Mouse (Mus musculus): ENCODE measurements around the gene Fam104a.
A peak's percentile ranks its signal among the peaks of the same experiment; 100 is the strongest.

The Fam104a gene

DNA sequence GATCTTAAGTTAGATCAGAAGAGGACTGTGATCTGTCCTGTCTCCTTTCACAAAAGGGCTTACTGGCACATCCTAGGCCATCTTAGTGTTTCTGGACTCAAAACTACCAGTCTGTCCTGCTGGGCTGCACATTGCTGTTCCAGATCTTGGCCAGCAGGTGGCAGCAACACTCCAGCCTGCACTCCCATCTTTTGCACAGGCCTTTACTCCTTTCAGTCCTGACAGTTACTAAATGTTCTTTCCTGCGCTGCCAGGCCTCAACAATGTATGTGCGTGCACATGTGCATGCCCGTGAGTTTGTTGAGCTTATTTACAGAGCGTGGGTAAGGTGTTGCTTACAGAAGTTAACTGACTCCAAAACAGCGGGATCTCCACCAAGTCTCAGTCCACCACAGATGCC is 19.8 kb upstream of the Fam104a start:
- DNase-seq (ENCODE audit: low spot score in 2 of 2), result peak; percentile 65 to 70

DNA sequence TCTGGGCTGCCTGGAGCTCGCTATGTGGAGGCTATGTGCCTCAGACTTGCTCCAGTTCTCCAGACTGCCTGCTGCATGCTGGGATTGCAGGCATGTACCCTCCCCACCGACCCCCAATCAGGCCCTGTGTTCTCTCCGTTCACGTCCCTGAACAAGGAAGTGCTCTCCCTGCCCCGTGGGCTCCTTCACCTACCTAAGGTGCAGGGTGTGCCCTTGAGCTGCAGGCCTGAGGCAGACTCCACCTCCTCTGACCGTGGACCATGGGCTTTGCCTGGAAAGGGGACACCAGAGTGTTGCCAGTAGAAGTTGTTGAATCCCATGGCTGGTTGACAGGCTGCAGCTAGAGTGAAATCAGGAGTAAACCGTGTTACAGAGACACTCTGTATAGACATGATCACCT is 15.7 kb upstream of the Fam104a start:
- no peak for DNase-seq (ENCODE audit: low spot score in 2 of 2)

DNA sequence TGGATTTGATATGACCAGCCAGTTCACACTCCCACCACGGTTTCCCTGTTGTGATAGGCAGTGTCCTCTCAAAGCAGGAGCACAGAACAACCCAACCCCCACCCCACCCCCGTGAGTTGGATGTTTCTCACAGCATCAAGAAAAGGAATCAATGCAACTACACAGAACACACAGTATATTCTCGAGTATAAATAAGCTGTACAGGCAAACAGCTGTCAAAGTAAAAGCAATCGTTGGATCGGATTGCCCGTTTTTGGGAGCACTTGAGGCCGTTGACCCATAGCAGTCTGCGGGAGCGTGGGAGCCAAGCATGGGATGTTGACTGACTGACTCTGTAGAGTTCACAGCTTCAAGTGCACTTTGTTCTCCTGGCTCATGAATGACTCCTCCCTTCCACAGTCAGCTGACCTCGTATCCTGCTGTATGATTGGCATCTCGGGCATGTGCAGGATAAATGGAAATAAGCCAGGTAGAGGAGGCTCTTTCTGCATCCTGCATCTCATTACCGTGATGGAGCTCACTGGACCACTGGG is 14.1 kb upstream of the Fam104a start:
- DNase-seq (ENCODE audit: low spot score in 2 of 2), result no peak

DNA sequence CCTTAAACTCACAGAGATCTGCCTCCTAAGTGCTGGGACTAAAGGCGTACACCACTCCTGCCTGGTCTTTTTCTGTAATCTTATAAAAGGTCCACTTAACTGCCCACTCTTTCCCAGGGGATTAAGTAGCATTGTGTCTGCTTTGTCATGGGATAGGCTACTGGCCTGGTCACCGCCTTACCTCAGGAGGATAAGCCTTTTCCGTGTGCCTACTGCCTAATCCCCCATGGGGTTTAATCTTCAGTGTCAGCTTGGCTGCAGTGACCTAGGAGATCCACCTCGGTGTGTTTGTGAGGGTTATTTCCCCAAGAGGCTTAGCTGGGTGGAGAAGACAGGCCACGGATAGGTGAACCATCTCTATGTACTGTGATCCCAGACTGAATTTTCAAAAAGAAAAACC is 13.6 kb upstream of the Fam104a start:
- no peak for DNase-seq (ENCODE audit: low spot score in 2 of 2)

DNA sequence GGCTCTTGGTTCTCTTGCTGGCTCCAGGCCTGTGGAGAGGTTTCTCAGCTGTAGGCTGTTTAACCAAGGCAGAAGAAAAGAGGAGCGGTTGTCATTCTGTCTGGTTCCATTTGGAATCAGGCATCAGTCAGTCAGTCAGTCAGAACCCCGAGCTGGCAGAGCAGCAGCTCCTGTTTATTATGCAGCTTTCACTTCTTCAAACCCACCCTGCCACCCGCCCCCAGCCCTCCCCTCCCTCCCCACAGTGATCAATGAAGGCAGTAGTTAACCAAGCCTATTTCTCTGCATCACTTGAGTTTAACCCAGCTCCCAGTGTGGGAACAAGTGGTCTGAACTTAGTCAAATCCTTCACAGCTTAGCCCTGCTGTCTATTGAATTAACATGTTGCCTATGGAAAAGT is 7.9 kb upstream of the Fam104a start:
- DNase-seq (ENCODE audit: low spot score in 2 of 2), result no peak

DNA sequence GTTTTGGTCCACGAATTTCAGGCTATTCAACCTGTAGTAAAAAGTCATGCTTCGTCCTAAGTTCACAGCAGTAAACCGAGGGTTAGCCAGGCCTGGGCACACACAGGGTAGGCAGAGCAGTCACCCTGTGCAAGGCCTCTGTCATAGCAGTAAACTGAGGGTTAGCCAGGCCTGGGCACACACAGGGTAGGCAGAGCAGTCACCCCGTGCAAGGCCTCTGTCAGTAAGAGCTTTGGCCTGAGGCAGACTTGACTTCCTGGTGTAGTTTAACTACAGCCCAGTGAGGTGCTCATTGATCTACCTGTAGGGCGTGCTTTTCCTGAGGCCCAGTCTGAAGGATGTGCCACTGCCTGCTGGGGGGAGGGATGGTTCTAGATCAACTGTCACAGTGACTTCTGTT is 7.4 kb upstream of the Fam104a start:
- DNase-seq (ENCODE audit: low spot score in 2 of 2), result no peak

DNA sequence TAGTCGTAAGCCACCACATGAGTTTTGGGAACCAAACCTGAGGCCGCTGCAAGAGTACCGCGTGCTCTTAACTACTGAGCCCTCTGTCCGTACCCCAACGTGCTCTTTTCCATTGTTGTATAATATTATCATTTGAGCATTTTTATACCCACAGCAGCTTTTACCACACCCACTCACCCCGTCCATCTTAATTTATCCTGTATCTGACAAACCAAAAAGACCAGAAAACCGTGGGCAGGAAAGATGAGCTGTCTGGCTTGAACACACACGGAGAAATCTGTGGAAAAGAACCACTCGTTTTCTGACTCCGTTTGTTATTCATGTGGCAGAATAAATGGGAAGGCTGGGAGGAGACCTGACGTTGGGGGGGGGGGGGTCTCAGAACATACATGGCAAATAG is 6.6 kb upstream of the Fam104a start:
- peak in 1 of 2 experiments; percentile 36 for DNase-seq (ENCODE audit: low spot score in 2 of 2)

DNA sequence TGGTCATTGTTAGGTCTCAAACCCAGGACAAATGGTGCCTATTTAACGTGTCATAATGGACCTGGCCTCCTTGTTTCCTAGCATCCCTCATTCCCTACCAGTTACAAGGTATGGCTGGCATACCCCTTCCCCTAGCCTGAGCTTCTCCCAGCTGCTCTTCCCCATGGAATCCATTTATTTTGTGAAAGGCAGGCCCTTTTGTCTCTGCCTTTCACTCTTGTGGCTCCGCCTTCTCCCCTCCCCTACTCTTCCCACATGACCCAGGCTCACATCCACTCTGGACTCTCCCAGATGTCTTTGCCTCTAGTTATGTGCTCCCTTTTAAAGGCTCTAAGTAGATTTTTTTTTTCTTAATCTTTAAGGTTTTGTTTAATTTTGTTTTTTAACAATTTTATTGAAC is 3.1 kb upstream of the Fam104a start:
- DNase-seq (ENCODE audit: low spot score in 2 of 2), result no peak

DNA sequence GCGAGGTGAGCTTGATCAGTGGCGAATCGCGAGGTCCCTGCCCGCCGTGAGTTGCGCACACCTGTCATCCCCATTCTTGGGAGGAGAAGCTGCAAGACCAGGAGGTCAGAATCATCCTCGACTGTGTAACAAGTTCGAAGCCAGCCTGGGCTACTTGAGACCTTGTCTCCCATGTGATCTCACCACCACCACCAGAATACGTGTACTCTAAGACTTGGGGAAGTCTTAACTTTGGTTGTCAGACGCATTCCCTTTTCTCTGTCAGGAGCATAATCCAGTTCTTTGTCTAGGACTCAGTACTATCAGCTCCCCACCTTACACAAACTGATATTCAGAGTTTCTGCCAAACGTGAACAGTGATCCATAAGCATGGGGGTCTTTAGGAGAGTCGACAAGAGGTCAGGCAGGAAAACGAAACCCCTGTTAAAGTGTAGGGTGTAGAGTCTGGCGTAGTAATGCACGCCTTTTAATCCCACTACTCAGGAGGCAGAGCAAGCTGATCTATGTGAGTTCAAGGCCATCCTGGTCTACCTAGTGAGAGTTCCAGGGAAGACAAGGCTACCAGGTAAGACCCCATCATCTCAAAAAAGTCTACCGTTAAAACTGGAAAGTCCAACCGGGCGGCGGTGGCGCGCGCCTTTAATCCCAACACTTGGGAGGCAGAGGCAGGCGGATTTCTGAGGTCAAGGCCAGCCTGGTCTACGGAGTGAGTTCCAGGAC is 912 bp upstream of the Fam104a start:
- no peak for DNase-seq (ENCODE audit: low spot score in 2 of 2)

DNA sequence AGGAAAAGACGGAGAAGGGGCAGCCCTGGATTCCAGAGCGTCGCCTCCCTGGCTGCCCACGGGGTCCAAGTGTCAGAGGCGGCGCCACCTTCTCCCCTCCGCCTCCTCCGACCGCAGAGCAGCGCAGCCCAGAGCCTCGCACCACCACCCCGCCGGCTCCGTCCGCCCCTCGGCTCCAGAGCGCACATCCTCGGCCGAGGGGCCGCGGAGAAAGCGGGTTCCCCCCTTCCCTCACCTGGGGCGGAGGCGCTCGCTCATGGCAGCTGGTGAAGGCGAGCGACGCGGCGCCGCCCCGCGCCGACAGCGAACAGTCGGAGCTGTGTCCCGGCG is 363 bp downstream of the Fam104a start:
- no peak for DNase-seq (ENCODE audit: low spot score in 2 of 2)

DNA sequence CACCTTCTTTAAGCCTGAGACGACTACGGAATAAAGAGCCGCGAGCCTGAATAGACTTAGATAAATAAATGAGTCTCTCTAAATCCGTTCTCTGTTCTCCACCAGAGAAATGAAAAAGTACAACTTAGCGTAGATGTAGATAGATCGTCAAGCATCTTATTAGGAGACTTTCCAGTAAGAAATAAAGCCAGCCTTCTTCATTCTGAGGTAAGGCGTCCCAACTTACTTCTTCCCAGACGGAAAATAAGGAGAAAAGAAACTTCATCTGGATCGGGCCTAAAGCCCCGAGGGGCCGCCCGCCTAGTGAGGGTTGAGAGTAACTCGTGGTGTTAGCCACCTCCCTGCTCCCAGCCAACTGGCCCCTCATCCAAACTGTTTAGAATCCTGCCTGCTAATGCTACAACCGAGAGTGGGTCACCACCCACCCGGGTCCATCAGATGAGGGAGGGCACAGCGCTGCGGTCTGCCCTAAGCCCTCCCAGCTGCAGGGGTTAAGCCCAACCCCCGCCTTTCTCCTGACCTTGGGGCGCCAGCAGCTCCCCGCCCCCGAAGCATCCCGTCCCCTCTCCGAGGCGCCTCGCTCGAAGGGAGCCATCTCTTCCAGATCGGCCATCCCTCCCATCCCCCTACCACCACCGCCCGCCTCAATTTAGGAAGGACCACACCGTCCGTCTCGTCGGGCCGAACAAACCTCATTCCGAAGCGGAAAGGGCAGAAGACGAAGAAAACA is 893 bp downstream of the Fam104a start:
- peak in 1 of 2 experiments; percentile 15 for DNase-seq (ENCODE audit: low spot score in 2 of 2)

DNA sequence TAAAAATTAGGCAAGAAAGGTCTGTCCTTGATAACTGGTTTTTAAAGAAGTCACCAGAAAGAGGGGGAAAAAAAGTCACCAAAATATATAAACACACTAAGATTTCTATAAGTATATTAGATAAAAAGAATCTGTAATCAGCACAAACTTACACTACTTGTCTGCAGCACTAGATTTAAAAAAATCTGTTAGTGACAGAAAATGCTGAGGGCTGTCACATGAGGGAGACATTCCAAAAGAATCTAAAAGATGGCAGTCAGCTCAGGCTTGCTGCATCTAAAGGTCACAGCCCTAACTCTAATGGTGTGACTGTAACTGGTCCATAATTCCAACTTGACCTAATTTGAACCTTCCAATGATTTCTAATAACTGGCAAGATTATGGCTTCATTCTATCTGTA is 2.0 kb downstream of the Fam104a start:
- DNase-seq (ENCODE audit: low spot score in 2 of 2), result no peak

DNA sequence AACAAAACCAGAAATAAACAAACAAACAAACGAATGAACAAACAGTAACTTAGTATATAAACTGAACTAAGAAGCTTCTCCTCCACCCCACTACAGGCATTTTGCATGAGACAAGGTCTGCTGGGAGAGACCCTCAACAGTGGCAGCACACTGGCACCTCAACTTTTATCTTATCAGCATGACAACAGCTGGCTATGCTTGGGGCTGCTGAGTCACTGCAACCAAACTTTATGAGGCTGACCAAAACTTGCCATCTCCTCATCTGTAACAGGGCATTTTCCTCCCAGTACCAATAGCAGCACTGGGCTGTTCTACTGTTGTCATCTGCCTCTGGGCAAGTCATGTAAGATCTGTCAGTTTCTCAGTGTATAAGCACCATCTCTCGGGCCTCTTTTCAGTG is 3.0 kb downstream of the Fam104a start:
- no peak for DNase-seq (ENCODE audit: low spot score in 2 of 2)

DNA sequence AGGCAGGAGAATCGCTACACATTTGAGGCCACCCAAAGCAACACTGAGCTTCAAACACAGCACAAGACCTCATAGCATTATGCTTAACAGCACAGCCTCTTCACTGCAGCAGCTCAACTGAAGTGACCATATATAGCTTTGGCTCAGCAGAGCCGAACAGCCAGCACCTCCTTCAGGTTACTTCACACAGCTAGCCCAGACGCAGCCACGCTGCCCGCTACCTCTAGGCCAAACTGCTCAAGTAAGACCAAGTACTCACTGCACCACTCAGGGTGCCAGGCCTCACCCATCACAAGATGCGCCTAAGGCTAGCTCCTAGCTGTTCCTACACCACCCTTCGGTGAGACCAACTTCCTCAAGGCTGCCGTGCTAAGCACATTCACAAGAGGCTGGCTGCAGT is 5.6 kb downstream of the Fam104a start:
- no peak for DNase-seq (ENCODE audit: low spot score in 2 of 2)

DNA sequence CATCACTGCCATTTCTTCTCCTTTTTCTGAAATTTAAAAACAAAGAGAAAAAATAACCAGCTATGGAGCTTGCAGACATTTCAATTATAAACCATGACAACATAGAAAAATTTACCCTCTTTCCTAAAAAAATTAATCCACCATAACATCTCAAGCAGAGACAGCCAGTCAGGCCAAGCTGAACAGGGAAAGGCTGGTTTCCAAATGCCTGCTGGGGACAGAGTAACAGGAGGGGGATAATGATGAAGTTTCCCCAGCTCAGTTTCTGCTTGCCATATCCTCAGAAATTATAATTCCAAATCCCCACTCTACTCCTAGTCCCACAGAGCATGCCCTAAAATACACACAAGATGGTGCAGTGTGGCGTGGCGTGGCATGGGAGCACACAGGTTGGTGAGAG is 6.6 kb downstream of the Fam104a start:
- DNase-seq (ENCODE audit: low spot score in 2 of 2), result no peak

DNA sequence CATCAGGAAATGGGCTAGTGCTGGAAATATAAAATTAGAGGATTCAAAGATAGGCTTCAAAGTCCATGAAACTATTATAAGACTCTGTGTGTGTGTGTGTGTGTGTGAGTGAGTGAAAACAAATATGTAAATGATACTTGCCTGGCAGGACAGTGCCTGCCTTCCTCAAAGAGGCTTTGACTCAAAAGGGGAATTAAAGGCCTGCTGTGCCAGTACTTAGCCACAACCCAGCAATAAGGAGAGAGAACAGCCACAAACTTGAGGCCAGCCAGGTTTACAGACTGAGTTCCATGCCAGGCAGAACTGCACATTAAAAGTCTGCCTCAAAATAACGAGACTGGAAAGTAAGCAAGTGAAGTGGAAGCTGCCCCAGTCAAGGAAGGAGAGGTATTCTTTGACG is 7.1 kb downstream of the Fam104a start:
- DNase-seq (ENCODE audit: low spot score in 2 of 2), result no peak

DNA sequence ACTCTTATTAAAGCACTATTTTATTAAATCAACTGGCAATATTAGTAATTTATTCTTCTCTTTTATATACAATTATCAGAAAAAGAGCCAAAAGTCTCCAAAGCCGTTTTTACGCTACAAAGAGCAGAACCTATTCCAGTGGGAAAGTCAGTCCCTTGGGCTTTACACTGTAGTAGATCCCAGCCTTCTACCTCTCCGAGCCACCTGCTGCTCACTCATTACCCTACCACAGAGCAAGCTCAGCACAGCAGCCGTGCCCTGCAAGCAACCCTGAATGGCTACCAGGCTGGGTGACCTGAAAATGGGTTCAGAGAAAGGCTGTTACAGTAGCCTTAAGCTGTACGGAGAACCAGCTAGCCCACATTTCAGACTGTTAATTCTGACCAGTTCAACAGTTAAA is 9.4 kb downstream of the Fam104a start:
- no peak for DNase-seq (ENCODE audit: low spot score in 2 of 2)

DNA sequence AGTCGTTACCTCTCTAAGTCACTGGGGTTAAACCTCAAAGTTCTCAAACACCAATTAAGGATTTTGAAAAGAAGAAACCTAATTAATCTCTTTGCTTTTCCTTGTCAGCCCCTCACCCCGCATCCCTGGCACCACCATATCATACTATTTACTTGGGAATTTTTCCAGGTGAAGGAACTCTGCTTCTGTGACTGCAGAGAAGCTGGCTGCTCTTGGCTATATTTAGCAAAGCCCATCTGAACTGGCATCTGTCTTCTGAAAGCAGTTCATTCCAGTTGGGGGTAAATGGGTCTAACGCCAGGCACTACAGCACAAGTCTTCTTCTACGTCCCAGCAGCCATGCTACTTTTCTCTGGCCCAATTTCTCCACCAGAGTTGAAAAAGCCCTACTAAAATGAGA is 10.3 kb downstream of the Fam104a start:
- DNase-seq (ENCODE audit: low spot score in 2 of 2), result no peak

DNA sequence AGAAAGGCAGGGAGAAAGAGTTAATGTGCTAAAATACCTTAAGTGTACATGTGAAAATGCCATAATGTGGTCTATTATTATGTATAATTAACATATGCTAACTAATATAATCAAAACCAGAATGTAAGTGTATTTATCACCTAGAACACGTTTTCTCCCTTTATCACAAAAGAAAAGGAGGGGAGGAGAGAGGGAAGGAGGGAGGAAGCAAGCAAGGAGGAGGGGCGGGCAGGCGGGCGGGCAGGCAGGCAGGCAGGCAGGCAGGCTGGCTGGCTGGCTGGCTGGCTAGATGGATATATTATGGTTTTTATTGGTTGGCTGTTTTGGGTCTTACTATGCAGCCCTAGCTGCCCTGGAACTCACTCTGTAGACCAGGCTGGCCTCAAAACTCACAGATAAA is 14.2 kb downstream of the Fam104a start:
- DNase-seq (ENCODE audit: low spot score in 2 of 2), result no peak

DNA sequence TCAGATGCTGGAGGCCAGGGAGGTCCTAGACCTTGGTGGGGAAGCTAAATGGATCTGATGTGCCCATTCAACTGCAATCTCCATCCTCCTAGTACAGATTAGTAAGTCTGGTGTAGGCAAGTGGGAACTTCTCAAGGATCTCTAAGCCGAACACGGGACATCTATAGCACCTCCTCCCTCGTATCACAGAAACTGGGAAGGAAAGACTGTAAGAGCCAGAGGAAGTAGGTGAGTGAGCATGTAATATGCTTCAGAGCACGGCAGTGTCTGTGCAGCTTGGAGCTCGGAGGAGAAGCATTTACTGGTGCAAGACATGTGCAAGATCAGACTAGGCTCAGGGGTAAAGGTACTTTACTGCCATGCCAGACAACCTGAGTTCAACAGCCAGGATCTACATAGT is 15.1 kb downstream of the Fam104a start:
- no peak for DNase-seq (ENCODE audit: low spot score in 2 of 2)

DNA sequence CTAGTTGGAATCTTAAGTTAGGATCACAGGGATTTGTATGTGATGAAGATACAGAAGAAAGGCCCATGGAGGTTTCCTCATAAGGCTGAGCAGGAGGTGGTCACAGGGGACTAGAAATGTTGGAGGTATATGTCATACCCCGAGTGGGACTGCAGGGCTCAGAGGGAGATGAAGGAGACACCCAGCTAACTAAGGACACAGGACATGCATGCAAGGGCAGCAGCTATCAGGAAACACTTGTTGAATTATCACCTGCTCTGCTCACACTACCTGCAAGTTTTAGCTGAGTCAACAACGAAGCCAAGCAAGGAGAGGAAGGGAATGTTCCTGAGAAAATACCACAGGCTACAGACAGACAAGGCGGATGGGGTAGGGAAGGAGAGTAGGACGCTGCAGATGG is 16.3 kb downstream of the Fam104a start:
- DNase-seq (ENCODE audit: low spot score in 2 of 2), result no peak

DNA sequence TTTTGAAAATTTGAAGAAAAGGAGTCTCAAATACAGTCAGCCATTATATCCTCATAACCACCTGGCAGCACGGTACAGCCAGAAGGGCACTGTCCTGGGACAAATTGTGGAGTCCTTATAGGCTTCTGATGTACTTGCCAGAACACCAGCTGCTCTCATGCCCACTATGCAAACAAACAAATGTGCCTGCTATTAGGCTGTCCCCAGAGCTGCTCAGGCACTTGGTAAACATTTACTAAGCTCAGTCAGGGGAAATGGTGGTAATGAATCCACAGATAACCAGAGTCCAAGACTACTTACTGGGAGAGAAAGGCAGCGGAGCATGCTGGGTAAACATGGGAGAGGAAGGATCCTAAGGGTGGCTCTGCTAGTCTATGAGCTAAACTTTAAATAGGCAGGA is 16.8 kb downstream of the Fam104a start:
- no peak for DNase-seq (ENCODE audit: low spot score in 2 of 2)

DNA sequence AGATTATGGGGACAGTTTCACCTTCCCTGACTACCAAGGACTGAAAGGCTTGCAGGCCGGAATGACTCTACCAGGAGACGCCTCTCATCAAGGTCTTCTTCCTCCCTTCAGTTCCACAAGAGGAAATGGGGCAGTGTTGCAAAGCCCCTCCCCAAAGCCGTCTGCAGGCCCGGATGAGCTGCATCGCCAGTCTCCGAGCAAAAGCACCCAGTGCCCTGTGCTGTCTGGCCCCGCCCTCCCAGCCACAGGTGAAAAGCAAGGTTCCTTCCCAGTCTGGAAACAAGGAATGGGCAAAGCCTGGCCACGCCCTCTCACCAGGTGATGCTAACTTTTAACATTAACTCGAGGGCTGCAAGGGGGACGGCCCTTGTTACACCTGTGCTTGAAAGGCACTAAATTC is 17.3 kb downstream of the Fam104a start:
- no peak for DNase-seq (ENCODE audit: low spot score in 2 of 2)

DNA sequence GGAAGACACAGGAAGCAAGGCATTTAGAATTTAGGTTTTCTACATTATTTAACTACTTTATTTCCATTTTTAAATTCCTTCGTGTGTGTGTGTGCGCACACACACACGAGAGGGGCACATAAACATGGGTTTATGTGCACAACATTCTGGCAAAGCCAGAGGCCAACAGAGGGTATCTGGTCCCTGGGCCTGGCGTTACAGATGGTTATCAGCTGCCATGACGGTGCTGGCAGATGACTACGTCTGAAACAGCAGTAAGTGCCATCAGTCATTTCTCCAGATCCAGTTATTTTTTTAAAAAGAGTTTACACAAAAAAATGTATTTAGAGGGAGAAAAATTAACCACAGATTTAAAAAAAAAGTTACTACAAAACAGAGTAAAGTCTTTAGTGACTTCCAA is 17.8 kb downstream of the Fam104a start:
- DNase-seq (ENCODE audit: low spot score in 2 of 2), result no peak

Measured in right cerebral cortex, postnatal 36 days (tissue).